ENCODE assay signal across 20 mouse cellular contexts in the genomic region with DNA sequence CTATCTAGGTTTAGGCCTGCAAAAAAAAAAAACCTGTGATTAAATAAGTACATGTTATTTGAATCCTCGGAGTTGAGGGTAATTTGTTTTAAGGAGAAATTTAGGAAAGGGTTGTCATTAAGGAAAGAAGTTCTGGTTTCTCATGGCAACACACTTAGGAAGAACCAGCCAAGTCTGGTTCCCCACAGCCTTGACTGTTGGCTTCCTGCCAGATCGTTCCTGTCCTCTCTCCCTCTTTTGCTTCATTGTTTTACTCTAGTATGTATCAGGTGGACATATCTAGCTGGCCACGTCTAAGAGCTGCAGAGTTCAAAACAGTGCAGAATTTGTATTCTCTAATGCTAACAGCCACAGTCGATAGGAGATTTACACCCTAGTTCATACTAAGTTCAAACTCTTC.
DNase-seq lines count a peak whose midpoint lies in the region; ATAC-seq and TF ChIP-seq lines count a peak whose summit lies in the region.
"Had no signal": no experiment of that assay in that cellular context is flagged by ENCODE, and none has a peak within 500 bp of the region (broad histone marks: within the 10 kb centered on the region; RNA-seq: fewer than 3 reads in every experiment).

No protein-coding gene starts in this region.

- no peaks in the 10 kb centered on the region for H3K9me3 ChIP-seq in heart, embryonic 10.5 days
- no peaks in the 10 kb centered on the region for H3K9me3 ChIP-seq in limb, embryonic 14.5 days (ENCODE audit: control insufficient read depth, low read length)
- H3K9me3 ChIP-seq in limb, embryonic 10.5 days (replicated peaks) = no peaks in the 10 kb centered on the region
- H3K9me3 ChIP-seq in forebrain, embryonic 10.5 days = no peaks in the 10 kb centered on the region
- H3K9me3 ChIP-seq: forebrain, embryonic 13.5 days; hindbrain, embryonic 12.5 days had no signal

- no peak overlapping the region for H3K4me3 ChIP-seq in heart, embryonic 10.5 days
- H3K4me3 ChIP-seq in limb, embryonic 14.5 days (replicated peaks; ENCODE audit: low read length) = no peak overlapping the region
- H3K4me3 ChIP-seq in limb, embryonic 10.5 days = no peak overlapping the region
- H3K4me3 ChIP-seq in forebrain, embryonic 10.5 days = no peak overlapping the region
- H3K4me3 ChIP-seq: forebrain, embryonic 13.5 days; hindbrain, embryonic 12.5 days; layer of hippocampus, adult 2 months had no signal

- no peak for TF ChIP-seq POLR2A in limb, embryonic 14.5 days (IDR thresholded peaks at IDR 0.05; ENCODE audit: borderline replicate concordance, extremely low read depth, insufficient read depth, insufficient read length)

- H3K9ac ChIP-seq in limb, embryonic 14.5 days (ENCODE audit: low read depth, low read length, severe bottlenecking) = no peak overlapping the region
- H3K9ac ChIP-seq: forebrain, embryonic 13.5 days; hindbrain, embryonic 12.5 days had no signal

- no peak for ATAC-seq in limb, embryonic 14.5 days (ENCODE audit: low FRiP score, low read depth)
- ATAC-seq: CD4-positive, CD25-positive, alpha-beta regulatory T cell, adult 4 months; forebrain, embryonic 13.5 days; midbrain, embryonic 16.5 days; Patski had no signal

- H3K36me3 ChIP-seq in heart, embryonic 10.5 days = no peaks in the 10 kb centered on the region
- no peaks in the 10 kb centered on the region for H3K36me3 ChIP-seq in limb, embryonic 14.5 days (ENCODE audit: control insufficient read depth, insufficient read depth, low read length)
- no peaks in the 10 kb centered on the region for H3K36me3 ChIP-seq in limb, embryonic 10.5 days
- no peaks in the 10 kb centered on the region for H3K36me3 ChIP-seq in forebrain, embryonic 10.5 days (replicated peaks)
- H3K36me3 ChIP-seq: hindbrain, embryonic 12.5 days had no signal

- H3K4me2 ChIP-seq in limb, embryonic 14.5 days (replicated peaks; ENCODE audit: low read depth, low read length, severe bottlenecking) = no peak overlapping the region
- H3K4me2 ChIP-seq: forebrain, embryonic 13.5 days; heart, embryonic 11.5 days; hindbrain, embryonic 12.5 days; liver, embryonic 11.5 days had no signal

- DNase-seq in adrenal gland, postnatal 10 days = peak; percentile 43
- DNase-seq in adrenal gland, adult 8-10 months = no peak
- DNase-seq in heart, postnatal 4 days = peak; percentile 7
- DNase-seq in heart, embryonic 10.5 days (ENCODE audit: low spot score) = no peak
- peak; percentile 38 for DNase-seq in limb, embryonic 14.5 days (ENCODE audit: low spot score)
- no peak for DNase-seq in limb, embryonic 10.5 days (ENCODE audit: low spot score)
- peak; percentile 8 for DNase-seq in adipocyte (ENCODE audit: low spot score)
- DNase-seq in forebrain, embryonic 10.5 days (ENCODE audit: extremely low spot score, low spot score) = no peak
- DNase-seq: cerebellum, adult 11 months; lung, adult 18-20 months; lung, postnatal 36 days; thymus, adult 2 months had no signal

- H3K27ac ChIP-seq in heart, embryonic 10.5 days = no peak overlapping the region
- no peak overlapping the region for H3K27ac ChIP-seq in limb, embryonic 14.5 days (replicated peaks; ENCODE audit: low read depth, low read length)
- no peak overlapping the region for H3K27ac ChIP-seq in limb, embryonic 10.5 days
- no peak overlapping the region for H3K27ac ChIP-seq in forebrain, embryonic 10.5 days
- H3K27ac ChIP-seq: forebrain, embryonic 13.5 days; hindbrain, embryonic 12.5 days; layer of hippocampus, adult 2 months had no signal

- WGBS in heart, embryonic 10.5 days = 66% methylated on average over 4 of the region's 4 CpGs
- 61% methylated on average over 4 of the region's 4 CpGs for whole genome bisulfite sequencing in limb, embryonic 14.5 days
- 82% methylated on average over 4 of the region's 4 CpGs for WGBS in limb, embryonic 10.5 days
- 89% methylated on average over 4 of the region's 4 CpGs for WGBS in forebrain, embryonic 10.5 days

- H3K27me3 ChIP-seq in heart, embryonic 10.5 days (ENCODE audit: insufficient read depth, poor library complexity, severe bottlenecking) = no peaks in the 10 kb centered on the region
- no peaks in the 10 kb centered on the region for H3K27me3 ChIP-seq in limb, embryonic 14.5 days (ENCODE audit: control insufficient read depth, insufficient read depth, low read length)
- no peaks in the 10 kb centered on the region for H3K27me3 ChIP-seq in limb, embryonic 10.5 days (ENCODE audit: low read depth, poor library complexity, severe bottlenecking)
- no peaks in the 10 kb centered on the region for H3K27me3 ChIP-seq in forebrain, embryonic 10.5 days (ENCODE audit: poor library complexity, severe bottlenecking)
- H3K27me3 ChIP-seq: forebrain, embryonic 13.5 days; hindbrain, embryonic 12.5 days had no signal

- peaks cover 3% of the 10 kb centered on the region; the same call in 1 of the 2 replicates for H3K4me1 ChIP-seq in heart, embryonic 10.5 days
- peaks cover 3% of the 10 kb centered on the region; the same call in 1 of the 2 replicates for H3K4me1 ChIP-seq in limb, embryonic 14.5 days (ENCODE audit: control insufficient read depth, insufficient read depth, low read length)
- peaks cover 2% of the 10 kb centered on the region; the same call in 1 of the 2 replicates for H3K4me1 ChIP-seq in limb, embryonic 10.5 days
- no peaks in the 10 kb centered on the region for H3K4me1 ChIP-seq in forebrain, embryonic 10.5 days
- H3K4me1 ChIP-seq: forebrain, embryonic 13.5 days; hindbrain, embryonic 12.5 days had no signal

Comparison
In these comparisons a context has a peak if more than half of its experiments do, and no peak if none do; other contexts are left out.
1. DNase-seq: peak in adrenal gland, postnatal 10 days (single experiment), heart, postnatal 4 days (single experiment), limb, embryonic 14.5 days (single experiment) and adipocyte (single experiment); none in adrenal gland, adult 8-10 months (single experiment), heart, embryonic 10.5 days (single experiment), limb, embryonic 10.5 days (single experiment) and forebrain, embryonic 10.5 days (single experiment).